Mouse (Mus musculus) myocyte (in vitro differentiated cells): ENCODE measurements around the gene Ccdc157. TPM values are rescaled to one million over a fixed set of nuclear protein-coding genes. Genes with fewer than 3 reads are reported as not detected.

ENCODE experiments used
- H3K27me3 ChIP-seq: one replicate; pipeline ENCODE4 v1.6.1; 2011; ENCODE audit not compliant: control insufficient read depth, insufficient read depth, insufficient read length
- H3K36me3 ChIP-seq: one replicate; pipeline ENCODE4 v1.6.1; 2011; ENCODE audit not compliant: control insufficient read depth, insufficient read depth
- H3K4me2 ChIP-seq: one replicate; pipeline ENCODE4 v1.6.1; 2011; ENCODE audit warnings: low read depth, control low read depth
- H3K4me3 ChIP-seq: one replicate; pipeline ENCODE4 v1.5.1; 2011; ENCODE audit warnings: mild to moderate bottlenecking, control low read depth, moderate library complexity
- H3K79me2 ChIP-seq: one replicate; pipeline ENCODE4 v1.6.1; 2011; ENCODE audit not compliant: control insufficient read depth, insufficient read depth
- H3ac ChIP-seq: one replicate; pipeline ENCODE4 v1.6.1; 2011; ENCODE audit not compliant: control insufficient read depth, insufficient read length
- CEBPB ChIP-seq: IDR thresholded peaks from 2 replicates; pipeline ENCODE4 v1.6.1; 2011; ENCODE audit warnings: mild to moderate bottlenecking, moderate library complexity; ENCODE audit not compliant: poor library complexity, insufficient read depth, severe bottlenecking
- E2F4 ChIP-seq: IDR thresholded peaks from one replicate; pipeline ENCODE4 v1.6.1; 2011; ENCODE audit warnings: mild to moderate bottlenecking, control low read depth, moderate library complexity; ENCODE audit not compliant: insufficient read depth
- MAX ChIP-seq: IDR thresholded peaks from one replicate; pipeline ENCODE4 v1.6.1; 2011; ENCODE audit warnings: low read depth, mild to moderate bottlenecking, control low read depth
- MYOD1 ChIP-seq, 3 experiments: IDR thresholded peaks; one replicate each; pipeline ENCODE4 v1.6.1; 2011; ENCODE audit warnings: control low read depth in 2 of 3, low read depth in 2 of 3, mild to moderate bottlenecking in 2 of 3, moderate library complexity in 1 of 3; ENCODE audit not compliant: insufficient read length in 2 of 3, control insufficient read depth in 1 of 3
- MYOG ChIP-seq, 3 experiments: IDR thresholded peaks; one replicate each; pipeline ENCODE4 v1.6.1; 2011; ENCODE audit warnings: control low read depth in 2 of 3, low read depth in 2 of 3, mild to moderate bottlenecking in 2 of 3; ENCODE audit not compliant: insufficient read length in 2 of 3, control insufficient read depth in 1 of 3, insufficient read depth in 1 of 3
- POLR2A ChIP-seq: IDR thresholded peaks from one replicate; pipeline ENCODE4 v1.6.1; 2011; ENCODE audit warnings: low read depth, mild to moderate bottlenecking, control low read depth, moderate library complexity; ENCODE audit not compliant: insufficient read length
- POLR2AphosphoS2 ChIP-seq: IDR thresholded peaks from one replicate; pipeline ENCODE4 v1.6.1; 2011; ENCODE audit warnings: low read depth, control low read depth; ENCODE audit not compliant: insufficient read length
- REST ChIP-seq: IDR thresholded peaks from one replicate; pipeline ENCODE4 v1.6.1; 2011; ENCODE audit warnings: mild to moderate bottlenecking, control low read depth, moderate library complexity; ENCODE audit not compliant: insufficient read depth, insufficient read length
- SRF ChIP-seq: IDR thresholded peaks from one replicate; pipeline ENCODE4 v1.6.1; 2011; ENCODE audit warnings: low read depth; ENCODE audit not compliant: control insufficient read depth, insufficient read length
- TCF12 ChIP-seq: IDR thresholded peaks from one replicate; pipeline ENCODE4 v1.6.1; 2011; ENCODE audit warnings: mild to moderate bottlenecking, control low read depth; ENCODE audit not compliant: poor library complexity, insufficient read depth, severe bottlenecking
- TCF3 ChIP-seq: IDR thresholded peaks from one replicate; pipeline ENCODE4 v1.6.1; 2011; ENCODE audit warnings: low read depth, control low read depth; ENCODE audit not compliant: insufficient read length
- USF1 ChIP-seq: IDR thresholded peaks from one replicate; pipeline ENCODE4 v1.6.1; 2011; ENCODE audit warnings: low read depth, mild to moderate bottlenecking, control low read depth, moderate library complexity
- polyA plus RNA-seq: library from polyadenylated mRNA; unstranded; fragments of >200 nt; fragmentation: generic; extraction: Trizol; gene quantifications from one replicate; pipeline ENCODE4 v1.2.1, GENCODE M21; 2012; ENCODE audit warnings: missing spikeins

Gene Ccdc157
- polyA plus RNA-seq, 1 experiment: 5.6 TPM

DNA sequence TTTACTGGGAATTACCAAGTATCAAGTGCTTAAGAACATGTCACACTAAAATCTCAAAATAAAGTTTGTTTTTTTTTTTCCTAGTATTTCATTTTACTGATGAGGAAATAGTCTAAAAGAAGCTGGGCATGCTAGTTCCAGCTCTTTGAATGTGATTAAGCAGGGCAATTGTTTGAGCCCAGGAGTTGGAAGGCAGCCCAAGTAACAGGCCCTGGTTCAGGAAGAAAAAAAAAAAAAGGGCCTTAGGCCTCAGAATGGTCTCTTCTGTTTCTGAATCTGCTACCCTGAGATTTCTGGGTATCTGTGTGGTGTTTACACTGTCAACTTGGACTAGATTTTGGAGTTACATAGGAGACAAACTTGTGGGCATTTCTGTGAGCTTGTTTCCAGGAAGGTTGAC, 23.4 kb upstream of the Ccdc157 start:
- TF ChIP-seq POLR2A (no peak), REST (no peak), SRF (no peak), MYOG (IDR thresholded peaks at IDR 0.05; ENCODE audit: control insufficient read depth in 1 of 3, insufficient read depth in 1 of 3, insufficient read length in 2 of 3, low read depth in 2 of 3) (no peak), CEBPB (no peak), TCF3 (no peak), MYOD1 (IDR thresholded peaks at IDR 0.05; ENCODE audit: control insufficient read depth in 1 of 3, insufficient read length in 2 of 3, low read depth in 2 of 3) (no peak), USF1 (no peak)
- Histone ChIP-seq H3K79me2 (no peaks in the 10 kb centered on the region), H3K27me3 (no peaks in the 10 kb centered on the region), H3K4me3 (no peak overlapping the region), H3ac (no peak overlapping the region), H3K36me3 (peaks cover 39% of the 10 kb centered on the region), H3K4me2 (no peak overlapping the region)

DNA sequence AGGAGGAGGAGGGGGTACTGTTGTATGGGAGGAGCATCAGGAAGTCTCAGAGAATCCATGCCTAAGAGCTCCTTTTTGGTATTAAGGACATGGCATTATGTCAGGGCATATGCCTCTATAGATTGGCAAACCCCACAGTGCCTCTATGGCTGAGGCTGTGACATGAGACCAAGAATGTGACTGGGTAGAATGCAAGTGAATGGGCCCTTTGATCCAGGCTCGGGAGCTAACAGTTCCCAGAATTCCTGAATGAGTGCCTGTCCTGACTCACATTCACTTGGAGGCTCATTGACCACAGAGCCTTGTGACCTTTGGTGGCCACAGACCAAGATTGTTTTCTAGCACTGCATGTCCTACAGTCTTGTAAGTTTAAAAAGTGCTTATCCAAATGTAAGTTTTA, 22.0 kb upstream of the Ccdc157 start:
- peak overlapping the region; percentile 3 for H3K4me2 ChIP-seq
- TF ChIP-seq SRF (no peak), MYOD1 (IDR thresholded peaks at IDR 0.05; ENCODE audit: control insufficient read depth in 1 of 3, insufficient read length in 2 of 3, low read depth in 2 of 3) (no peak), MYOG (IDR thresholded peaks at IDR 0.05; ENCODE audit: control insufficient read depth in 1 of 3, insufficient read depth in 1 of 3, insufficient read length in 2 of 3, low read depth in 2 of 3) (no peak), TCF3 (no peak), POLR2A (no peak), TCF12 (no peak), USF1 (no peak), REST (no peak), E2F4 (no peak), POLR2AphosphoS2 (no peak), MAX (no peak), CEBPB (no peak)
- no peaks in the 10 kb centered on the region for H3K27me3 ChIP-seq
- no peaks in the 10 kb centered on the region for H3K79me2 ChIP-seq
- H3ac ChIP-seq: no peak overlapping the region
- no peak overlapping the region for H3K4me3 ChIP-seq
- peaks cover 52% of the 10 kb centered on the region for H3K36me3 ChIP-seq

DNA sequence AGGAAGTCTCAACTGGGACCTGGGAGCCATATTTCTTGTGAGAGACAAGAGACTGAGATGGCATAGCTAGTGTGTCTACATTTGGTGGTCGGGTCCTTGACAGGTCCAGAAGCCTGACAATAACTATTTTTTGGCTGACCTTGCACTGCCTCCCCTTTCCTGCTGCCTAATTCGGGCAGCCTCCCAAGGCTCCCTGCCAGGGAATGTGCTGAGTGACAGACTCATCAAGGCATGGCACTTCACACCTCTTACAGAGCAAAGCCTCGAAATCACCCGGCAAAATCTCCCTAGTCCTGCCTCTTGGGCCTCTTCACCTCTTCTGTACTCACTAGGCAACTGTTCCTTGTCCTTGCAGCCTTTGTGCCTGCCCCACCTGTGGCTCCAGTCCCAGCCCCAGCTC, 17.6 kb upstream of the Ccdc157 start:
- TF ChIP-seq TCF3 (no peak), POLR2A (no peak), MYOG (IDR thresholded peaks at IDR 0.05; ENCODE audit: control insufficient read depth in 1 of 3, insufficient read depth in 1 of 3, insufficient read length in 2 of 3, low read depth in 2 of 3) (no peak), REST (no peak), MYOD1 (IDR thresholded peaks at IDR 0.05; ENCODE audit: control insufficient read depth in 1 of 3, insufficient read length in 2 of 3, low read depth in 2 of 3) (no peak), CEBPB (no peak), MAX (no peak), USF1 (no peak), E2F4 (no peak), POLR2AphosphoS2 (no peak), TCF12 (no peak), SRF (no peak)
- H3K27me3 ChIP-seq: no peaks in the 10 kb centered on the region
- H3ac ChIP-seq: no peak overlapping the region
- H3K36me3 ChIP-seq: peaks cover 85% of the 10 kb centered on the region
- no peak overlapping the region for H3K4me3 ChIP-seq
- H3K79me2 ChIP-seq: no peaks in the 10 kb centered on the region
- no peak overlapping the region for H3K4me2 ChIP-seq

DNA sequence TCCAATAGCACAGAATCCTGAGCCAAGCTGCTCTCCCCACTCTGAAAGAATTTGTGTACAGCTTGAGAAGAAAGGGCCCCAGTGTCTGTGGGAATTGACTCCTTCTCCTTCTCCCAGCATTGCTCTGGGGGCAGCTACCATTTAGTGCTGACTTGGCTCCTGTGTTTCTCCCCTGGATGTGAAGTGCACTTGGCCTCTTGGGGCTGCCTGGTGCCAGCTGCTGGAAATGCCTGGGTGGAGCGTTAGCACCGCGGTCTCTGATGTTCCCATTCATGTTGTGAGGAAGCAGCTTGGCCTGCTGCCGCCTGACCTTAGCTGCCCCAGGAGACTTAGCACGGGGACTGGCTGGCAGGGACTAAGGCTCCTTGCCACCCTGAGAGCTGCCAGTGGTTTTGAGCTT, 14.5 kb upstream of the Ccdc157 start:
- no peak overlapping the region for H3K4me2 ChIP-seq
- TF ChIP-seq MYOD1 (IDR thresholded peaks at IDR 0.05; ENCODE audit: control insufficient read depth in 1 of 3, insufficient read length in 2 of 3, low read depth in 2 of 3) (no peak), MYOG (IDR thresholded peaks at IDR 0.05; ENCODE audit: control insufficient read depth in 1 of 3, insufficient read depth in 1 of 3, insufficient read length in 2 of 3, low read depth in 2 of 3) (peak in 2 of 3 experiments; percentile 9 to 42)
- no peaks in the 10 kb centered on the region for H3K27me3 ChIP-seq
- no peaks in the 10 kb centered on the region for H3K79me2 ChIP-seq
- no peak overlapping the region for H3ac ChIP-seq
- peaks cover 90% of the 10 kb centered on the region for H3K36me3 ChIP-seq
- no peak overlapping the region for H3K4me3 ChIP-seq

DNA sequence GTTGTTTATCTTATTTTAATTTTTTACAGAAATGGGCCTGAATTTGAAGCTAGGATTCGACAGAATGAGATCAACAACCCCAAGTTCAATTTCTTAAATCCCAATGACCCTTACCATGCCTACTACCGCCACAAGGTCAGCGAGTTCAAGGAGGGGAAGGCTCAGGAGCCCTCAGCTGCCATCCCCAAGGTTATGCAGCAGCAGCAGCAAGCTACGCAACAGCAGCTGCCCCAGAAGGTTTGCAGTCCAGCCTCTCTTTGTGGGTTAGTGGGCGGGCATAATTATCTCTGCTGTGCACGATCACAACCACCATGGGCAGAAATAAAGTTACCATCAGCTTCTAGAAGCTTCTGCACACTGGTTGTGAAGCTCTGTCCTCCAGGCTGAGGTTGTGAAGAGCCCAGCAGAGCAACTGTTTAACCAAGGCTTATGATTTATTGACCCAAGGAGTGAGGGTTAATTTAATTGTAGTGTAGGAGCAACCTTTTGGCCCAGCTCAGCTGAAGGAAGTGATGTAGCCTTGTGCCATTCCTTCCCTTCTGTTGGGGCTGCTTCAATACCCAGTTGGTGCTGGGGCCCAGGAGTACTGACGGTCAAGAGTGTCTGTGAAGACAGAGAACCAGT, 6.5 kb upstream of the Ccdc157 start:
- Histone ChIP-seq H3ac (no peak overlapping the region), H3K27me3 (no peaks in the 10 kb centered on the region), H3K36me3 (peaks cover 65% of the 10 kb centered on the region), H3K4me3 (no peak overlapping the region), H3K4me2 (no peak overlapping the region), H3K79me2 (peaks cover 50% of the 10 kb centered on the region)
- TF ChIP-seq REST (no peak), USF1 (no peak), MAX (no peak), MYOG (IDR thresholded peaks at IDR 0.05; ENCODE audit: control insufficient read depth in 1 of 3, insufficient read depth in 1 of 3, insufficient read length in 2 of 3, low read depth in 2 of 3) (peak in 2 of 3 experiments; percentile 34 to 79), MYOD1 (IDR thresholded peaks at IDR 0.05; ENCODE audit: control insufficient read depth in 1 of 3, insufficient read length in 2 of 3, low read depth in 2 of 3) (peak in 1 of 3 experiments; percentile 57)
